Mouse (Mus musculus) hindbrain, embryonic 11.5 days (tissue): ENCODE measurements around the gene Asna1. TPM values are rescaled to one million over a fixed set of nuclear protein-coding genes. Genes with fewer than 3 reads are reported as not detected.

Source experiments
- ATAC-seq: fragments of 200-750 bp; cut with Nextera tagmentation; 2 replicates; pipeline ENCODE4 v1.8.0; 2017; ENCODE audit warnings: mild to moderate bottlenecking, moderate TSS enrichment, moderate library complexity; ENCODE audit not compliant: low FRiP score
- DNase-seq: peaks from one replicate; pipeline ENCODE4 v3.0.0-alpha.2; 2015; ENCODE audit warnings: low spot score
- H3K27ac ChIP-seq: fragments of 300-500 bp; sonication (generic); 2 replicates; pipeline ENCODE4 v1.5.1; 2014; ENCODE audit warnings: mild to moderate bottlenecking, low read depth, low read length
- H3K27me3 ChIP-seq: fragments of 300-500 bp; sonication (generic); 2 replicates; pipeline ENCODE4 v1.6.1; 2014; ENCODE audit warnings: mild to moderate bottlenecking, low read length, moderate library complexity, mixed read lengths; ENCODE audit not compliant: control insufficient read depth, insufficient read depth
- H3K36me3 ChIP-seq: fragments of 300-500 bp; sonication (generic); 2 replicates; pipeline ENCODE4 v1.6.1; 2014; ENCODE audit warnings: mild to moderate bottlenecking, low read length, moderate library complexity, mixed read lengths; ENCODE audit not compliant: control insufficient read depth, insufficient read depth
- H3K4me1 ChIP-seq: fragments of 300-500 bp; sonication (generic); replicated peaks from 2 replicates; pipeline ENCODE4 v1.6.1; 2014; ENCODE audit warnings: low read length, mixed read lengths; ENCODE audit not compliant: control insufficient read depth, insufficient read depth
- H3K4me2 ChIP-seq: fragments of 300-500 bp; sonication (generic); replicated peaks from 2 replicates; pipeline ENCODE4 v1.6.1; 2014; ENCODE audit warnings: mild to moderate bottlenecking, low read depth, low read length
- H3K4me3 ChIP-seq: fragments of 300-500 bp; sonication (generic); 2 replicates; pipeline ENCODE4 v1.5.1; 2014; ENCODE audit warnings: low read depth, low read length
- H3K9ac ChIP-seq: fragments of 300-500 bp; sonication (generic); 2 replicates; pipeline ENCODE4 v1.6.1; 2014; ENCODE audit warnings: low read depth, low read length
- H3K9me3 ChIP-seq: fragments of 300-500 bp; sonication (generic); 2 replicates; pipeline ENCODE4 v1.6.1; 2016; ENCODE audit warnings: low read length; ENCODE audit not compliant: control insufficient read depth
- WGBS: fragments of 180-500 bp; shearing (Covaris S2); extraction: QIAGEN DNeasy Blood & Tissue Kit; methylation state at CpG from one replicate; pipeline ENCODE4 v1.1.7; 2014; 5-methylcytosine and 5-hydroxymethylcytosine counted together
- polyA plus RNA-seq: library from polyadenylated mRNA; unstranded; fragments of >200 nt; fragmentation: Nextera tagmentation; extraction: Ambion mirVana; gene quantifications from 2 replicates; pipeline ENCODE4 v1.2.1, GENCODE M21; 2014

The Asna1 gene
- polyA plus RNA-seq, 1 experiment from 2014 or later: 134 TPM

DNA sequence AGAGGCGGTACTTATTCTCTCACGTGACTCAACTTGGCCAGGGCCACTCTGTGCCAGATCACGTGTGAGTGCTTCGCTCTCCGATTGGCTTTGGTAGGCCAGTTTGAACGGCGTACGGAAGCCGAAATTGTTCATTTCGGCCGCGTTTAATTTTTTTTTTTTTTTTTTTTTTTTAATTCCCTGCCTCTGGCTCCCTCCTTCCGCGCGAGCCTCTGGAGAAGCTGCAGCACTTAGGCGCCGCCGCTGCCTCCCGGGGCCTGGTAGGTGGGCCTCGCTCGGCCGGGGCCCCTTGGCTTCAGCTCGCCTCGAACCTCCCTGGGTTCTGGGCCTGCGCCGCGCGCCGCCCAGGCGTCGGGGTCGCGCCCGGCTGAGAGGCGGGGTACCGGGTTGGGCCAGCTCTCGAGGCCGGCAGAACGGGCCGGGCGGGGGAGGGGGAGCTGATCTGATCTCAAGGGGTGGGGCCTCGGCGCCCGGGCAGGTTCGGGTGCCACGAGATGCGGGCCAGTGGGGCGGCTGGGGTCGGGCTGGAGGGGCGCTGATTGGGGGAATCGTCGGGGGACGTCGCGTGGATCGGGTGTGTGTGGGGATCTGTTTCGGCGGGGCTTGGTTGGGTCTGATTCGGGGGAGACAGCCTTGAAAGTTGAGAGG is 11.8 kb upstream of the Asna1 start, which contains the start of gene Tnpo2:
Tnpo2 (plus strand) TSS at position 198 of the 648 bp plus-strand sequence.
- under 1% methylated on average over 47 of the region's 59 CpGs for WGBS
- peak within 1 kb of the TSS; percentile 92 for H3K4me2 ChIP-seq
- H3K27me3 ChIP-seq: no peaks in the 10 kb centered on the region
- H3K4me1 ChIP-seq: peaks cover 6% of the 10 kb centered on the region; the same call in 1 of the 2 replicates
- no peaks in the 10 kb centered on the region for H3K9me3 ChIP-seq
- peak within 1 kb of the TSS; percentile 79 for H3K4me3 ChIP-seq
- H3K36me3 ChIP-seq: no peaks in the 10 kb centered on the region
- DNase-seq: peak; percentile 89
- peak within 1 kb of the TSS; percentile 88 for H3K27ac ChIP-seq
- ATAC-seq: peak; percentile 92
- peak within 1 kb of the TSS; percentile 89 for H3K9ac ChIP-seq

DNA sequence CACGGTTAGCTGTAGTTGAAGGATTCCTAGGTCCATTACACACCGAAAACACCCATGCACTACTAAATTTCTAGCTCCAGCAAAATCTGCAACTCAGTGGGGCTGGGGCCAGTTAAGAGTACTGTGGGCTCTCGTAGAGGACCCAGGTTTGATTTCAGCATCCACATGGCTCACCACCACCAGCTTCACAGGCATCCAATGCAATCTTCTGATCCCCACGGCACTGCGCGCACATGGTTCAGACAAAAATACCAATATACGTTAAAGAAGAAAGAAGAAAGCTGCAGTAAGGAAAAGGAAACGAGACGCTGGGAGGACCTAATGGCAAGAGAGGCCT is 11.3 kb upstream of the Asna1 start:
- WGBS: under 1% methylated on average over 9 of the region's 9 CpGs
- DNase-seq (no peak), ATAC-seq (peak; percentile 53)
- Histone ChIP-seq H3K36me3 (no peaks in the 10 kb centered on the region), H3K27me3 (no peaks in the 10 kb centered on the region), H3K4me2 (peak overlapping the region; percentile 89), H3K27ac (peak overlapping the region; percentile 88), H3K4me3 (peak overlapping the region; percentile 79), H3K9me3 (no peaks in the 10 kb centered on the region), H3K9ac (peak overlapping the region; percentile 74), H3K4me1 (peaks cover 6% of the 10 kb centered on the region; the same call in 1 of the 2 replicates)

- 2% methylated on average over 15 of the region's 15 CpGs for WGBS
- peak overlapping the region; percentile 89 for H3K4me2 ChIP-seq
- H3K27ac ChIP-seq: peak overlapping the region; percentile 88
- peak; percentile 36 for DNase-seq
- H3K9me3 ChIP-seq: no peaks in the 10 kb centered on the region
- H3K4me3 ChIP-seq: peak overlapping the region; percentile 79
- peak overlapping the region; percentile 74 for H3K9ac ChIP-seq
- H3K36me3 ChIP-seq: no peaks in the 10 kb centered on the region
- H3K4me1 ChIP-seq: peaks cover 6% of the 10 kb centered on the region; the same call in 1 of the 2 replicates
- ATAC-seq: peak; percentile 4
- H3K27me3 ChIP-seq: no peaks in the 10 kb centered on the region
Measured at GRCm38 (mm10) chr8:85035728-85036310, 10.7 kb upstream of the Asna1 start.

DNA sequence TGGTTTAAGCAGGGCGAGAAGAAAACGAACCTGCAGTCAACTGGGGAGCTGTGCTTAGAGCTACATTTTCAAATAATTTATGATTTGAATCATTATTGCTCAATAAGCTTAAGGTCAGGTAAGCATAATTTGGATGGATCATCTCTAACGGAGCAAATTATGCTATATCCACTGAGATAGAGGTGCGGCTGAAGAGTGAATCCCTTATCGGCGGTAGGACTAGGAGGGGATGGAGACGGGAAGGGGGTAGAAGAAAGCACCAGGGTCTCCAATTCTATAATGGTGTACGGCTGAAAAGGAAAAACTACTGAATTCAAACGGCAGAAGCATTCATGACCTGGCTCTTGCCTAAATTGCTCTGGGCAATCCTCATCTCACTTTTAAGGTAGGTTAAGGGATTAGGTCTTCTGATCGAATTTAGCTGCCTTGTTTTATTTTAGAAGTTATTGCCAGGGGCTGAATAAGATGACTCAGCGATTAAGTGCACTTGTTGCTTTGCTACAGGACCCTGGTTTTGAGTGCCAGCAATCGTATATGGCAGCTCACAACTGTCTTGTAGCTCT is 10.2 kb upstream of the Asna1 start:
- H3K36me3 ChIP-seq: 0 out of 2 replicates have a peak, but pooled peaks cover 2% of the 10 kb centered on the region
- H3K4me2 ChIP-seq: peak overlapping the region; percentile 89
- H3K9ac ChIP-seq: peak overlapping the region; percentile 74
- H3K9me3 ChIP-seq: no peaks in the 10 kb centered on the region
- 8% methylated on average over 12 of the region's 12 CpGs for WGBS
- H3K4me3 ChIP-seq: peak overlapping the region; percentile 79
- ATAC-seq (no peak), DNase-seq (no peak)
- H3K27me3 ChIP-seq: no peaks in the 10 kb centered on the region
- H3K27ac ChIP-seq: no peak overlapping the region
- peaks cover 6% of the 10 kb centered on the region; the same call in 1 of the 2 replicates for H3K4me1 ChIP-seq

GRCm38 (mm10) chr8:85034764-85035163 is 9.7 kb upstream of the Asna1 start:
- H3K4me2 ChIP-seq: peak overlapping the region; percentile 89
- no peak overlapping the region for H3K9ac ChIP-seq
- 0 out of 2 replicates have a peak, but pooled peaks cover 2% of the 10 kb centered on the region for H3K36me3 ChIP-seq
- H3K27ac ChIP-seq: no peak overlapping the region
- peak overlapping the region; percentile 79; the same call in 1 of the 2 replicates for H3K4me3 ChIP-seq
- 4% methylated on average over 13 of the region's 13 CpGs for WGBS
- DNase-seq (peak; percentile 80), ATAC-seq (no peak)
- no peaks in the 10 kb centered on the region for H3K27me3 ChIP-seq
- peaks cover 6% of the 10 kb centered on the region; the same call in 1 of the 2 replicates for H3K4me1 ChIP-seq
- H3K9me3 ChIP-seq: no peaks in the 10 kb centered on the region

GRCm38 (mm10) chr8:85033867-85034266 is 8.8 kb upstream of the Asna1 start:
- 60% methylated on average over 1 of the region's 1 CpGs for WGBS
- DNase-seq (no peak), ATAC-seq (no peak)
- Histone ChIP-seq H3K9me3 (no peaks in the 10 kb centered on the region), H3K4me3 (no peak overlapping the region), H3K27me3 (no peaks in the 10 kb centered on the region), H3K4me2 (no peak overlapping the region), H3K36me3 (0 out of 2 replicates have a peak, but pooled peaks cover 5% of the 10 kb centered on the region), H3K9ac (no peak overlapping the region), H3K27ac (no peak overlapping the region), H3K4me1 (peaks cover 8% of the 10 kb centered on the region; the same call in 1 of the 2 replicates)

- H3K36me3 ChIP-seq: 0 out of 2 replicates have a peak, but pooled peaks cover 5% of the 10 kb centered on the region
- H3K4me1 ChIP-seq: peaks cover 12% of the 10 kb centered on the region
- H3K4me3 ChIP-seq: no peak overlapping the region
- no peak overlapping the region for H3K9ac ChIP-seq
- WGBS: 87% methylated on average over 4 of the region's 4 CpGs
- H3K9me3 ChIP-seq: no peaks in the 10 kb centered on the region
- no peak overlapping the region for H3K4me2 ChIP-seq
- no peaks in the 10 kb centered on the region for H3K27me3 ChIP-seq
- DNase-seq (no peak), ATAC-seq (no peak)
- no peak overlapping the region for H3K27ac ChIP-seq
Measured at GRCm38 (mm10) chr8:85032622-85033311, 7.7 kb upstream of the Asna1 start.

DNA sequence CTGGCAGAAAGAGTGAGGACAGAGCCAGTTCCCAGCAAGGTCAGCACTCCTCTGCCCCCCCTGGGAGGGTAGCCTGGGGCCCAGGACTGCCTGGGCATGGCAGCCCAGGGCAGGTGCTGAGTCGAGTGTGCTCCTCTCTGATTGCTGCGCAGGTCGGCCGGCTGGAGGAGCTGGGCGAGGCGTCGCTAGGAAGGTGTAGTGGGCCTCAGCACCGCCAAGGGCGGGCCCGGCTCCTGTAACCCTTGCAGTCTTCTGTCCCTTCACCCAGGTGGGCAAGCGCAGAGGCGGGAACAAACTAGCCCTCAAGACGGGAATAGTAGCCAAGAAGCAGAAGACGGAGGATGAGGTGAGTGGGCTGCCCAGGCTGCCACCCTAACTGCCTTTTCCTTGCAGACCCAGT is 4.2 kb upstream of the Asna1 start:
- no peak overlapping the region for H3K27ac ChIP-seq
- peaks cover 10% of the 10 kb centered on the region for H3K4me1 ChIP-seq
- no peak overlapping the region for H3K9ac ChIP-seq
- WGBS: 90% methylated on average over 14 of the region's 14 CpGs
- 0 out of 2 replicates have a peak, but pooled peaks cover 5% of the 10 kb centered on the region for H3K36me3 ChIP-seq
- ATAC-seq (no peak), DNase-seq (no peak)
- peak overlapping the region; percentile 60; the same call in 1 of the 2 replicates for H3K4me2 ChIP-seq
- no peaks in the 10 kb centered on the region for H3K27me3 ChIP-seq
- no peak overlapping the region for H3K4me3 ChIP-seq
- no peaks in the 10 kb centered on the region for H3K9me3 ChIP-seq
